Mouse (Mus musculus) bone marrow, adult 2 months (tissue): ENCODE results near the gene Acsbg2.

ENCODE experiments used
- CTCF ChIP-seq: fragments of 200-500 bp; IDR thresholded peaks from 2 replicates; pipeline ENCODE4 v1.5.1; 2011; ENCODE audit warnings: low read length, control low read depth; ENCODE audit not compliant: control insufficient read depth, insufficient read depth
- POLR2A ChIP-seq: fragments of 200-500 bp; IDR thresholded peaks from 2 replicates; pipeline ENCODE4 v1.6.1; 2011; ENCODE audit warnings: low read depth, mild to moderate bottlenecking, control low read depth, low read length, borderline replicate concordance; ENCODE audit not compliant: control insufficient read depth

- TF ChIP-seq CTCF (no peak), POLR2A (no peak)
Measured at GRCm38 (mm10) chr17:56902698-56903097, 28.5 kb upstream of the Acsbg2 start.
